Mouse (Mus musculus) urinary bladder, adult 2 months (tissue): Measurements from ENCODE around the gene Plcb4. TPM values are rescaled to one million over a fixed set of nuclear protein-coding genes. Genes with fewer than 3 reads are reported as not detected.

ENCODE experiments used
- DNase-seq: peaks from one replicate; pipeline ENCODE4 v3.0.0; 2022; ENCODE audit warnings: low spot score
- polyA plus RNA-seq: library from polyadenylated mRNA; depleted of rRNA; stranded (reverse); fragments of >200 nt; gene quantifications from 2 replicates; pipeline ENCODE4 v1.2.3, GENCODE M21; 2012

The Plcb4 gene
- polyA plus RNA-seq, 1 experiment = 259 TPM

GRCm38 (mm10) chr2:135761226-135761802 is 102.5 kb downstream of the Plcb4 start:
- no peak for DNase-seq

- no peak for DNase-seq
Measured at GRCm38 (mm10) chr2:135764706-135765105, 105.9 kb downstream of the Plcb4 start.

- DNase-seq = no peak
Measured at GRCm38 (mm10) chr2:135766471-135767063, 107.8 kb downstream of the Plcb4 start.

- no peak for DNase-seq
Measured at GRCm38 (mm10) chr2:135767535-135767934, 108.7 kb downstream of the Plcb4 start.

GRCm38 (mm10) chr2:135769701-135770100 is 110.9 kb downstream of the Plcb4 start:
- no peak for DNase-seq

GRCm38 (mm10) chr2:135770226-135770625 is 111.4 kb downstream of the Plcb4 start:
- no peak for DNase-seq

GRCm38 (mm10) chr2:135773194-135773972 is 114.6 kb downstream of the Plcb4 start:
- no peak for DNase-seq

GRCm38 (mm10) chr2:135775026-135775425 is 116.2 kb downstream of the Plcb4 start:
- no peak for DNase-seq

- DNase-seq = no peak
Measured at GRCm38 (mm10) chr2:135776131-135776775, 117.4 kb downstream of the Plcb4 start.

- no peak for DNase-seq
Measured at GRCm38 (mm10) chr2:135781391-135781790, 122.6 kb downstream of the Plcb4 start.

- DNase-seq = no peak
Measured at GRCm38 (mm10) chr2:135787415-135787814, 128.6 kb downstream of the Plcb4 start.

GRCm38 (mm10) chr2:135792907-135793306 is 134.1 kb downstream of the Plcb4 start:
- DNase-seq = no peak

- DNase-seq = no peak
Measured at GRCm38 (mm10) chr2:135796684-135797083, 137.9 kb downstream of the Plcb4 start.

GRCm38 (mm10) chr2:135797677-135798546 is 139.1 kb downstream of the Plcb4 start:
- no peak for DNase-seq

- no peak for DNase-seq
Measured at GRCm38 (mm10) chr2:135799149-135799770, 140.4 kb downstream of the Plcb4 start.

- DNase-seq = no peak
Measured at GRCm38 (mm10) chr2:135800385-135800784, 141.6 kb downstream of the Plcb4 start.

GRCm38 (mm10) chr2:135802878-135803450 is 144.2 kb downstream of the Plcb4 start:
- no peak for DNase-seq

GRCm38 (mm10) chr2:135805748-135806685 is 147.2 kb downstream of the Plcb4 start:
- DNase-seq = no peak

- no peak for DNase-seq
Measured at GRCm38 (mm10) chr2:135808342-135808741, 149.5 kb downstream of the Plcb4 start.

GRCm38 (mm10) chr2:135810841-135811240 is 152.0 kb downstream of the Plcb4 start:
- DNase-seq = no peak
